Mouse (Mus musculus): Measurements from ENCODE around the gene Lrrc61.

DNA sequence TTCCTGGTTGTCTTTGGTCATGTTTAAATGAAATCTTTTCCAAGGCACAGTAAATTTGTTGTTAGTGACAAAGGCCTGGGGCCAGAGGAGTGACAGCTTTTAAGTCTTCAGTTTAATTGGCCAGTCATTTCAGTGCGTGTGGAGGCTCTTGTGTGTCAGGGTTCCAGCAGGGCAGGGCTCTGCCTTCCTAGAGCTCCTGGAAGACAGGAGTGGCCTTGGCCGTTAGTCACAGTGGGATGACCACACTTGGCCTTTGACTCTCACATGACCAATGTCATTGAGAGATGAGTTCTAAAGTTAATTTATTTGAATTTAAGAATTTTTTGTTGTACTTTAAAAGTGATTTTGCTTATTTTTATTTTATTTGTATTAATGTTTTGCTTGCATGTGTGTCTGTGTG, 53.5 kb downstream of the Lrrc61 start:
- TF ChIP-seq CTCF (IDR thresholded peaks at IDR 0.05; ENCODE audit: low read depth) = no peak
- no peak for TF ChIP-seq EP300 (IDR thresholded peaks at IDR 0.05; ENCODE audit: low read depth)

Data from heart, postnatal 0 days (tissue).